Mouse (Mus musculus) cerebellum, adult 18-20 months (tissue): ENCODE results near the gene Oxld1.

Source experiments
- DNase-seq, 2 experiments: peaks; one replicate each; pipeline ENCODE4 v3.0.0; 2021

Gene Oxld1

DNA sequence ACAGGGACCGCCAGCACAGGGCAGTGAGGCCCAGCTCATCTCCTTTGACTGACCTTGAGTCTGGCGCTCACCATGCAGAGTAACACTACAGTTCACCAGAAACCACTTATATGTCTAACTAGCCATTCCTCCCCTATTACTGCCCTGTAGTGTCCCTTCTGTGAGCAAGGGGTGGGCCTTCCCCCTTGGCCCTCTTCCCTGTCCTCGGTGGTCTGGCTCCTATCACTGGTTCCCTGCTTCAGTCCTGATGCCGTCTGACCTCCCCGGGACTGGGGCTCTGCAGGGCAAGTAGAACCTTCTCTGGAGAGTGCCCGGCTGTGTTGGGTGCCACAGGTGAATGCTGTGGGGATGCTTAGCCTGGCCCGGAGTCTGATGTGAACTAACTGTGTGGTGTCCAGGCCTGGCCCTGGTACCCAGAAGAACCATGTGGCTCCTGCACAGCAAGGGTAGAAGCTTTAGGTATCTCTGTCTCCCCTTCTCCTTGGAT lies 25.6 kb upstream of the Oxld1 start:
- DNase-seq = no peak

DNA sequence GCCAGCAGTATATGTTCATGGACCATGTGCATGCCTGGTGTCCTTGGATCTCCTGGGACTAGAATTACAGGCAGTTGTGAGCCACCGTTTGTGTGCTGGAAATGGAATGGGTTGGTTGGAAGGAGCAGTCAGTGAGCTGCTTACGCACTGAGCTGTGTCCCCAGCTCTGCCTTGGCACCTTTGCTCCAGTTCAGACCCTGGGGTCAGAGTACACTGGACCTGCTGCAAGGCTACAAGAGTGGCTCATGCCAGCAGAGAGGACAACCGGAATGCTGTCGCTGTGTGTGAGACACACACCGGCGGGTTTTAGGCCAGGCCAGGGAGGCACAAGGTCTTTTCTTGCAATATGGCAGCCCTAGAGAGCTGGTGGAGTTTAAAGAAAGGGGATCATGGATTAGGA lies 14.2 kb upstream of the Oxld1 start:
- no peak for DNase-seq

GRCm38 (mm10) chr11:120467736-120468092 lies 9.8 kb upstream of the Oxld1 start:
- no peak for DNase-seq

- peak; percentile 93 to 96 for DNase-seq
Measured at GRCm38 (mm10) chr11:120467051-120467735, 9.3 kb upstream of the Oxld1 start, which contains the start of gene Arl16. Gene Arl16 (minus strand): TSS chr11:120467607.

- no peak for DNase-seq
Measured at GRCm38 (mm10) chr11:120465521-120465920, 7.7 kb upstream of the Oxld1 start.

DNA sequence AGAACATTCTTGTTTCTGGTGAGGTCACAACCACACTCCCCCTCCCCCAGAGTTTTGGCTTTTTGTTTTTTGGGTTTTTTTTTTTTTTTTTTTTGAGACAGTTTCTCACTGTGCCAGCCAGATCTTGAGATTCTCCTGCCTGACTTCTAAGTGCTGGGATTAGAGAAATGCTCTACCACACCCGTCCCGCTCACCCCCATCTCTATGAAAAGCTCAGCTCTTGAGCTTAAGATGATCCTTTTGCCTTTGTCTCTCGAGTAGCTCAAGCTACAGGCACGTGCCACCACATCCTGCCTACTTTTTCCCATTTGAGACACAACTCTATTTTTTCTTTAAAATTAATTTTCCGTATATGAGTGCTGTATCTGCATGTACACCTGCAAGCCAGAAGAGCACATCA lies 6.5 kb upstream of the Oxld1 start:
- no peak for DNase-seq

- DNase-seq = no peak
Measured at GRCm38 (mm10) chr11:120463536-120463935, 5.7 kb upstream of the Oxld1 start.

- no peak for DNase-seq
Measured at GRCm38 (mm10) chr11:120458847-120459597, 1.2 kb upstream of the Oxld1 start.

GRCm38 (mm10) chr11:120457370-120457769 lies 498 bp downstream of the Oxld1 start:
- DNase-seq = no peak

GRCm38 (mm10) chr11:120455413-120455812 lies 2.5 kb downstream of the Oxld1 start:
- DNase-seq = no peak

DNA sequence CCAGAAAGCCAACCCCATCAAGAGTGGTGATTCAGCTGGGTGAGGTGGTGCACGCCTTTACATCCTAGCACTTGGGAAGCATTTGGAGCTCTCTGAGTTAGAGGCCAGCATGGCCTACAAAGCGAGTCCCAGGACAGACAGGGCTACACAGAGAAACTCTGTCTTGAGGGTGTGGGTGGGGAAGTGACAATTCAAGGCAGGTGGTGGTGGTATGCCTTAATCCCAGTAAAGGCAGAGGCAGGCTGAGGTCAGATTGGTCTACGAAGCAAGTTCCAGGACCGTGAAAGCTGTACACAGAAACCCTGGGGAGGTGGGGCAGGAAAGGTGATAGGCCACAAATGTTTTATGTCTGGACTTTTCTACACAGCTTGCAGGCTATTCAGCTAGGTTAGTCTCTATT lies 2.9 kb downstream of the Oxld1 start:
- no peak for DNase-seq

DNA sequence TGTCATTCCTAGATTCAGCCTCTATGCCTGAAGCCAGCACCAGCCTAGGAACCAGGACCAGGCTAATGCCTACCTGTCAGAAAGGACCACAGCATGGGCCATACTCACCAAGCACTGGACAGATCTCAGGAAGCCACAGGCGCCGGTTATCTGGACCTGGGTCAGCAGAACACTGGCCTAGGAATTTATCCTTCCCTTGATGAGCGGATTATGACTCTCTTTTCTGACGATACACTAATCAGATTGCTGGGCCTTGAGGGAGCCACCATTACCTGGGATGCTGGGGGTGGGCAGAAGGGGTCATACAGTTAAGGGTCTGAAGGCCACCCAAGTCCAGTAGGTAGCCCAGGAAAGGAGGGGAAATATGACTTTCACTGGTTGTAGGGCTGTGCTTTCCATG lies 4.6 kb downstream of the Oxld1 start, which contains the start of gene Pde6g:
Gene Pde6g (minus strand): TSS at position 195 of the 400 bp plus-strand sequence.
- DNase-seq = no peak

DNA sequence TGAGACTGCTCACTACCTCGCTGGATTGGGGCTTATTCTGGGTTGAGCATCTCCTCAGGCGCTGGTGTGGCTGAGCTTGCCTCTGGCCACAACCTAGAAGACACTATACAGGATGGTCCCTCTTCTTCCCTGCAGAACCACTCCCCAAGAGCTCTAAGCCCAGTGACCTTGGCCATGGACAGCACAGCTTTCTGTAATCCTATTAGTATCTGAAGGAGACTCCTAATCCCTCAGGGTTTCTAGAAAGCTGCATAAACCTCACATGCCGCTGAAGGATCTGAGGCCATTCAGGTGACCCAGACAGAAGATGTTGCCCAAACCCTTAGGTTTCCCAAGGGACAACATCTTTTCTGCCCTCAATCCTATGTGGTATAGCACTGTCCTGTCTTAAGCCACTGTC lies 5.6 kb downstream of the Oxld1 start:
- DNase-seq = no peak

- DNase-seq = no peak
Measured at GRCm38 (mm10) chr11:120447179-120447578, 10.7 kb downstream of the Oxld1 start.

- no peak for DNase-seq
Measured at GRCm38 (mm10) chr11:120445475-120445874, 12.4 kb downstream of the Oxld1 start.

- DNase-seq = no peak
Measured at GRCm38 (mm10) chr11:120444106-120444505, 13.8 kb downstream of the Oxld1 start.

DNA sequence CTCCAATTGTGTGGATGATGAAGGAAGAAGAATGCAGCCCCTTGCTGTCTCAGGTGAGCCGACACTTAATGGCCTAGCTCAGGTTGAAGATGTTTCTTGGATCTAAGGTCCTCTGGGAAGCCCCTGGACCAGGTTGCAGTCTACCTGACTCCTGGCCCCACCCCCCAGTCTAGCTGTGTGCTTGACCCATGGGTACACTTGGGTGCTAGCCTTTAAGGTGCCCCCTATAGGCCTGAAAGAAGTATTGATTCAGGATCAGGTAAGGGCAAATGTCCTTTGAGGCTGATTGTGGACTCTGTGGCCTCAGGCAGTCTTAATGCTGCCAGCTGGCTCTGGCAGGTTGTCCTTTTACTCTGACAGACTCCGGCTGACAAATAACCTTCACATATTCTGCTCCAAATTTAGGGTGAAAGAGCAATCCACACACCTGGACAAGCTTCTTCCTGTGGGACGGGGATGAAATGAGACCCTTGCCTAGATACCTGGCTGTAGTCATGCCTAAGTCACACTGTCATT lies 15.0 kb downstream of the Oxld1 start:
- DNase-seq = no peak

DNA sequence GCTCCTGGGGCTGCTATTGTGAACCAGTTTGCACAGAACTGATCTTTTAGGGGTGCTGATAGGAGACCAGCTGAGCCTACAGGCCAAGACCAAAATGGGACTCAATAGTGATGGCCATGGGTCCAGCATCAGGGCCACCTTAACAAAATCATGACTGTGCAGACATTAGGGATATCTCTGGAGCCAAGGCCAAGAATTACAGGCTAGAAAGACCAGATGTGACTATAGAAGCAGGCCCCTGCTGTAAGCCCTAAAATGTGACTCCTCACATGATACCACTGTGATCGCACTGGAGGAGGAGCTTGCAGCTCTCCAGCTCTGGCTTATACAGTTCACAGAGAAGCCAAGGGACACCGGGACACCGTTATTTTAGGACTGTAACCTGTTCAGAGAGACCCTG lies 15.5 kb downstream of the Oxld1 start, which contains the start of gene Tspan10:
Gene Tspan10 (plus strand): TSS at position 301 of the 400 bp plus-strand sequence.
- DNase-seq = no peak

DNA sequence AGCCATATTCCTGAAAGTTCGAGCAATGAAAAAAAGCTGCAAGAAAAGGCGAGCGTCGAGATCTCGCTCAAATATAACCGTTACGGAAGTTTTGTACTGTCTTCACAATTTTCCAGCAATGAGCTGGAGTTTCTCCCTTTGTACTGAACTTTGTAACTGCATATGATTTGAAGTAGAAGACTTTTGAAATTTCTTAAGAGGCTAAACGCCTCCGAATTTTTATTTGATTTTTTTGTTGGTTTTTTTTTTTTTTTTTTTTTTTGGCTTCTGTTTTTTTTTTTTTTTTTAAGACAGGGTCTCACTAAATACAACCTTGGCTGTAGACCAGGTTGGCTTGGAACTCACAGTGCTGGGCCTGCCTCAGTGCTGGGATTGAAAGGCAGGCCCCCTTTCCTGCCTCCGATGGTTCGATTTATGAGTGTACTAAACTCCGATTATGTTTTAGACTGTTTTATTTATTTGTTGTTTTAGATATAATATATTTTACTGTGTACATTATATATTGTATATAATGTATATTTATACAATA lies 19.9 kb downstream of the Oxld1 start:
- DNase-seq = no peak

DNA sequence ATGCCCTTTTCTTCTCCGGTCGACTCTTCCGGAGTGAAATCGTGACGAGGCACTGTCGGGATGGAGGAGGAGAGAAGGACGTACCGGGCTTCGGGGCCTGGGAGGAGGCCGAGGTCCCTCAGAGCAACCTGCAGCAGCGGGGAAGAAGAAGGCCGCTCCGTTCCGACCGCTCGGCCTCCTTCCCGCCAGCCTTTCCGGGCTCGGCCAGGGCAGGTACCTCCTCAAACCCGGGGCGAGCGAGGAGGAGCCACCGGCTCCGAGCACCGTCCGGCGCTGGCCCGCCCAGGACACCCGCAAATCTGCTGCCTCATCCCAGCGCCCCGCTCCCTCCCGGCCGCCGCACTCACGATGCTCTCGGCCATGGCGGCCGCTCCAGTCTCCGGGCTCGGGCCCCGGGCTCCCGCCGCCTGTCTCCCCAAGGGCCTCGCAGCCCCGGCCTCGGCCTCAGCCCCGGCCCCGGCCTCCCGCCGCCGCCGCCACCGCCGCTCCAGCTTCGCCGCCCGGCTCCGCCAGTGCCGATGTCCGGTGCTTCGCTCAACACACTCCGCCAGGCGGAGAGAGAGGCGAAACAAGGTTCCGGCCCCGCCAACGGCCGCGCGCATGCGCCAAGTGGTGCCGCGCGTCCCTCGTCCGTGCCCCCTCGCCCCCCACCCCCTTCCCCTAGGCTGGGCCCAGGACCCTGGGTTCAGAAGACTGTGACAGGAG lies 20.6 kb downstream of the Oxld1 start, which contains the start of gene Nploc4:
Gene Nploc4 (minus strand): TSS at position 557 of the 705 bp plus-strand sequence.
- peak; percentile 77 to 91 for DNase-seq

- no peak for DNase-seq
Measured at GRCm38 (mm10) chr11:120426727-120427126, 31.1 kb downstream of the Oxld1 start.

DNA sequence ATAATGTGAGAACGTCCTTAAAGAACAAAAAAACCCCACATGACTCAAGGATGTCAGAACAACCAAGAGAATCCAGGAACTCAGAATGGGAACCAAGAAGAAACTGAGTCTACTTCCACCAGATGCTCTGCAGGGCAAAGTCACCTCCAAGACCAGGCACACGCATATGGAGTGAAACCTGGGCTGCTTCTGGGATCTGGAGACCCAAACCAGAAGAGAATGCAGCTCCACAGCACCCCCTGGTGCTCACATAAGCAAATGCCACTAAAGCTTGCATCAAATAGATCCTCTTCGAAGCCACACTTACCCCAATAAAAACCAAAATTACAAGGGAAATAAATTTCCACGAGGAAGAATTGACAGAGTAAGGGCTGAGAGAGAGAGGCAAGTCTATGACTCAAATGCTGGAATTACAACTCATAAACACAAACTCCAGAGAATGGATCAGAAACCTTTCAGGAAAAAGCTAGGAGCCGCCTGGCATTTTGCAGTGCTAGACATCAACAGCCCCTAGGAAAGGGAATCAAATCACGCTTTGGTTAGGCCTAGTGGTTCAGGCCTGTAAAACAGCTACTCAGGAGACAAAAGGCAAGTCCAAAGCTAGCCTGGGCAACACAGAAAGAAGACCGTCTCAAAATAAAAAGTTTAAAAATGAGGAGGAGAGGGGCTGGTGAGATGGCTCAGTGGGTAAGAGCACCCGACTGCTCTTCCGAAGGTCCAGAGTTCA lies 34.1 kb downstream of the Oxld1 start:
- peak; percentile 48 to 74 for DNase-seq
